Mouse (Mus musculus) bone marrow macrophage, adult 2 months (primary cell): ENCODE data around the gene Ctnnbip1.

Source experiments
- CTCF ChIP-seq: IDR thresholded peaks from 2 replicates; pipeline ENCODE4 v1.5.1; 2012; ENCODE audit warnings: low read depth, mild to moderate bottlenecking, low read length, moderate library complexity
- POLR2A ChIP-seq: IDR thresholded peaks from 2 replicates; pipeline ENCODE4 v1.6.1; 2012; ENCODE audit warnings: mild to moderate bottlenecking, low read depth, low read length, borderline replicate concordance

DNA sequence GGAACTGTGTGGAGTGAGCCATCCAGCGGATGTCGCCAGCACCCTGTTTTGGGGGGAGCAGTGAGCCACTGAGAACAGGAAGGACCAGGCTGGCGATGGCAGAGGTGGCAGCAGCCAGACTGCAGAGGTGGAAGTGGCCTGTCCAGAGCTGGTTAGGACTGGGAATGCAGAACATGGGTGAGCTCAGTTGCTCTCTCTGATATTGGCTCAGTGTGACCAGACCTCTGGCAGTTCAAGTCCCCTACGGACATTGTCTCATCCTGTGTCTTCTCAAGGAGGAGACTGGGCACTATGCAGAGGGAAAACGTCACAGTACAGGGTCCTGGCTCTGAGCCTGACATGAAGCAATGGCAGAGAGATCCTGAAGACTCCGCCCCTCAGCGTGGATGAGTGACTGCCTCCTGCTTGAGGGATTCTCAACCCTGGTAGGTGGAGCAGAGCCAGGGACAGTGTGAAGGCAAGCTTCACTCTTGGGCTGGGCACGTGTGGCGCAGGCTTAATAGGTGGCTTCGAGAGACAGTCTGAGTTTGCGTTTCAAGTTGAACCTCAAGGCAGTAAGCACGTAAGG is 79.7 kb downstream of the Ctnnbip1 start:
- TF ChIP-seq CTCF: no peak
- no peak for TF ChIP-seq POLR2A
